Mouse (Mus musculus) lung, embryonic 14.5 days (tissue): ENCODE results near the gene Rsph10b. TPM values are rescaled to one million over a fixed set of nuclear protein-coding genes. Genes with fewer than 3 reads are reported as not detected.

Experiments used
- ATAC-seq: fragments of 200-750 bp; cut with Nextera tagmentation; 2 replicates; pipeline ENCODE4 v1.8.0; 2017; ENCODE audit warnings: mild to moderate bottlenecking, moderate TSS enrichment, moderate library complexity; ENCODE audit not compliant: insufficient read depth
- DNase-seq: peaks from one replicate; pipeline ENCODE4 v3.0.0-alpha.2; 2015
- H3K27ac ChIP-seq: fragments of 300-500 bp; sonication (generic); 2 replicates; pipeline ENCODE4 v1.5.1; 2014; ENCODE audit warnings: low read depth, mild to moderate bottlenecking, moderate library complexity
- H3K27me3 ChIP-seq: fragments of 300-500 bp; sonication (generic); 2 replicates; pipeline ENCODE4 v1.6.1; 2014; ENCODE audit warnings: low read length, control low read depth; ENCODE audit not compliant: insufficient read depth
- H3K36me3 ChIP-seq: fragments of 300-500 bp; sonication (generic); 2 replicates; pipeline ENCODE4 v1.6.1; 2014; ENCODE audit warnings: control low read depth; ENCODE audit not compliant: insufficient read depth
- H3K4me1 ChIP-seq: fragments of 300-500 bp; sonication (generic); 2 replicates; pipeline ENCODE4 v1.6.1; 2014; ENCODE audit warnings: antibody characterized with exemption, control low read depth; ENCODE audit not compliant: insufficient read depth
- H3K4me2 ChIP-seq: fragments of 300-500 bp; sonication (generic); 2 replicates; pipeline ENCODE4 v1.6.1; 2014; ENCODE audit warnings: mild to moderate bottlenecking
- H3K4me3 ChIP-seq: fragments of 300-500 bp; sonication (generic); 2 replicates; pipeline ENCODE4 v1.5.1; 2014; ENCODE audit warnings: low read depth, low read length
- H3K9ac ChIP-seq: fragments of 300-500 bp; sonication (generic); 2 replicates; pipeline ENCODE4 v1.6.1; 2014
- H3K9me3 ChIP-seq: fragments of 300-500 bp; sonication (generic); 2 replicates; pipeline ENCODE4 v1.6.1; 2016; ENCODE audit warnings: low read depth, low read length, control low read depth
- CTCF ChIP-seq: IDR thresholded peaks from 2 replicates; pipeline ENCODE4 v1.5.1; 2016; ENCODE audit warnings: antibody characterized with exemption, low read depth
- WGBS: fragments of 180-500 bp; shearing (Covaris S2); extraction: QIAGEN DNeasy Blood & Tissue Kit; methylation state at CpG from one replicate; pipeline ENCODE4 v1.1.7; 2014; 5-methylcytosine and 5-hydroxymethylcytosine counted together
- polyA plus RNA-seq: library from polyadenylated mRNA; unstranded; fragments of >200 nt; fragmentation: Nextera tagmentation; extraction: Ambion mirVana; gene quantifications from 2 replicates; pipeline ENCODE4 v1.2.1, GENCODE M21; 2014

The Rsph10b gene
- polyA plus RNA-seq, 1 experiment from 2014 or later: 0.33 TPM

GRCm38 (mm10) chr5:144014551-144015311 is 81.9 kb downstream of the Rsph10b start, which contains the start of gene Ccz1:
Gene Ccz1 (minus strand): TSS chr5:144014877.
- H3K4me2 ChIP-seq: peak within 1 kb of the TSS; percentile 67
- H3K9ac ChIP-seq: peak within 1 kb of the TSS; percentile 79
- peak within 1 kb of the TSS; percentile 78 for H3K27ac ChIP-seq
- no peaks in the 10 kb centered on the region for H3K27me3 ChIP-seq
- DNase-seq: peak; percentile 93
- no peaks in the 10 kb centered on the region for H3K4me1 ChIP-seq
- 3% methylated on average over 47 of the region's 47 CpGs for WGBS
- peak; percentile 99 for ATAC-seq
- peak within 1 kb of the TSS; percentile 77 for H3K4me3 ChIP-seq
- H3K9me3 ChIP-seq: no peaks in the 10 kb centered on the region
- no peak for TF ChIP-seq CTCF
- H3K36me3 ChIP-seq: peaks cover 22% of the 10 kb centered on the region

DNA sequence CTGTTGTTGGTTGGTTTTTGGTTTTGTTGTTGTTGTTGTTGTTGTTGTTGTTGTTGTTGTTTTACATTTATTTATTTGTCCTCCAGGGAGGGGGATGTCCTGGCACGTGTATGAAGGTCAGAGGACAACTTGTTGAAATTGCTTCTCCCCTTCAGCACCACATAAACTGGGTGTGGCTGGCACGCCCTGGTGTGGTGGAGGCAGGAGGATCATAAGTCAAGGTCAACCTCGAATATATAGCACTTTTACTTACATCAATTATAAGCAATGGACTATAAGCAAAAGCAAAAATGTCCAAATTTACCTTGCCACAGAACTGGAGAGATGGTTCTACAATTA is 82.4 kb downstream of the Rsph10b start:
- DNase-seq: no peak
- H3K4me3 ChIP-seq: peak overlapping the region; percentile 77; the same call in 1 of the 2 replicates
- H3K36me3 ChIP-seq: peaks cover 21% of the 10 kb centered on the region
- H3K27ac ChIP-seq: no peak overlapping the region
- peak overlapping the region; percentile 67 for H3K4me2 ChIP-seq
- WGBS: 70% methylated on average over 3 of the region's 3 CpGs
- H3K27me3 ChIP-seq: no peaks in the 10 kb centered on the region
- H3K9me3 ChIP-seq: no peaks in the 10 kb centered on the region
- ATAC-seq: peak; percentile 33; the same call in 1 of the 2 replicates
- no peak overlapping the region for H3K9ac ChIP-seq
- TF ChIP-seq CTCF: no peak
- H3K4me1 ChIP-seq: no peaks in the 10 kb centered on the region

DNA sequence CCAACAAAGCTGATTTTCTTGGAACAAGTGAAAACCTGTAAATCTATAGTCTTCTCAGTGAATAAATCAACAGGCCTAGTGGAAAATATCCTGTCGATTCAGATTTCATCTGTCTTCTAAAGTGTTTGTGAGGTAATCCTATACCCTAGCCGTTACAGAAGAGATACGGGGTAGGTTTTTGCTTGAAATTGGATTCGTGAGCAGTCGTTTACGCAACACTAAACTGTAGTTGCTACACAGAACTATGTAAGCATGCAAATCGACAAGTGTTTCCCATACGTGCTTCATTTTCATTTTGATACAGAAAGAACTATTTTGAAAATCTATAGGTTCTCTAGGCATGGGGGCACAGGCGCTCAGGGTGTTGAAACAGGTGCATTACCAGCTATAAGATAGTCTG is 83.0 kb downstream of the Rsph10b start:
- ATAC-seq: no peak
- H3K27me3 ChIP-seq: no peaks in the 10 kb centered on the region
- H3K4me2 ChIP-seq: no peak overlapping the region
- H3K36me3 ChIP-seq: peaks cover 19% of the 10 kb centered on the region
- H3K4me3 ChIP-seq: no peak overlapping the region
- H3K9me3 ChIP-seq: no peaks in the 10 kb centered on the region
- WGBS: 86% methylated on average over 9 of the region's 9 CpGs
- H3K9ac ChIP-seq: no peak overlapping the region
- DNase-seq: no peak
- no peaks in the 10 kb centered on the region for H3K4me1 ChIP-seq
- H3K27ac ChIP-seq: no peak overlapping the region
- TF ChIP-seq CTCF: no peak

GRCm38 (mm10) chr5:144026620-144027263 is 93.9 kb downstream of the Rsph10b start, which contains the start of gene Ocm:
Gene Ocm (minus strand): TSS chr5:144026670.
- no peak for ATAC-seq
- DNase-seq: no peak
- Histone ChIP-seq H3K27me3 (no peaks in the 10 kb centered on the region), H3K4me3 (no peak within 1 kb of the TSS), H3K9me3 (no peaks in the 10 kb centered on the region), H3K4me2 (no peak within 1 kb of the TSS), H3K9ac (no peak within 1 kb of the TSS), H3K27ac (no peak within 1 kb of the TSS), H3K4me1 (no peaks in the 10 kb centered on the region), H3K36me3 (no peaks in the 10 kb centered on the region)
- 55% methylated on average over 11 of the region's 11 CpGs for WGBS
- TF ChIP-seq CTCF: no peak

DNA sequence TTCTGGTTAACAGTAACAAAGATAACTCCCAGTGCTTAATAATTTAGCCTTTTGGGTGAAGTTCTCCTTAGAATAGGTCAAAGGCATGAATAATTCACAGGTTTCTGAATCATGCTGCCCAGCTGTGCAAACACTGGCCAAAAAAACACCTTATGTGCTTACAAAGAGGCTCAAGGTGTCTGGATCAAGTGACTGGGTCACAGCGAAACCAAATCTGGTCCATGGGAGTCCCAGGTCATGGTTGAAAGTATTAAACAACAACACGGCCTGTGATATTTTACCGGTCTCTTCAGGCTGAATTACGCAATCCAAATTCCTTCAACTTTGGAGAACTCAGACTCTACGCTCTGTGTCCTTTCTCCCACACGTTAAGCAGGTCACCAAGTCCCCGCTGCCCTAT is 99.7 kb downstream of the Rsph10b start:
- no peaks in the 10 kb centered on the region for H3K4me1 ChIP-seq
- H3K27ac ChIP-seq: no peak overlapping the region
- H3K9me3 ChIP-seq: no peaks in the 10 kb centered on the region
- DNase-seq: peak; percentile 8
- no peak for ATAC-seq
- H3K4me3 ChIP-seq: no peak overlapping the region
- H3K36me3 ChIP-seq: no peaks in the 10 kb centered on the region
- H3K4me2 ChIP-seq: no peak overlapping the region
- H3K9ac ChIP-seq: no peak overlapping the region
- 63% methylated on average over 7 of the region's 7 CpGs for WGBS
- no peak for TF ChIP-seq CTCF
- H3K27me3 ChIP-seq: no peaks in the 10 kb centered on the region

GRCm38 (mm10) chr5:144034567-144034966 is 101.7 kb downstream of the Rsph10b start:
- Histone ChIP-seq H3K4me1 (no peaks in the 10 kb centered on the region), H3K9ac (no peak overlapping the region), H3K27me3 (no peaks in the 10 kb centered on the region), H3K36me3 (no peaks in the 10 kb centered on the region), H3K27ac (no peak overlapping the region), H3K4me2 (no peak overlapping the region), H3K4me3 (no peak overlapping the region), H3K9me3 (no peaks in the 10 kb centered on the region)
- TF ChIP-seq CTCF: no peak
- no peak for DNase-seq
- ATAC-seq: no peak
- WGBS: 55% methylated on average over 7 of the region's 7 CpGs

Other genes starting within 250 kb of the Rsph10b start
- 24.1 and 26.8 TPM in 2 replicates for gene Usp42, start 200.8 kb upstream of the Rsph10b start, polyA plus RNA-seq
- gene Eif2ak1, start 115.2 kb upstream of the Rsph10b start, polyA plus RNA-seq: 42.1 and 42.4 TPM in 2 replicates
- 0.18 and 0.39 TPM in 2 replicates for gene Ankrd61, start 35.4 kb upstream of the Rsph10b start, polyA plus RNA-seq
- gene Aimp2, start 23.2 kb upstream of the Rsph10b start, polyA plus RNA-seq: 101 and 107 TPM in 2 replicates
- gene Pms2, start 23.1 kb upstream of the Rsph10b start, polyA plus RNA-seq: 31.9 and 33.1 TPM in 2 replicates
- gene Gm42421, start 4.9 kb upstream of the Rsph10b start, polyA plus RNA-seq: 0.79 TPM in 1 of 2 replicates, not detected in the other
- 79.4 and 87.2 TPM in 2 replicates for gene Ccz1, start 81.8 kb downstream of the Rsph10b start, polyA plus RNA-seq
- not detected in 2 replicates for gene Ocm, start 93.6 kb downstream of the Rsph10b start, polyA plus RNA-seq
- 5.1 and 5.3 TPM in 2 replicates for gene Lmtk2, start 167.4 kb downstream of the Rsph10b start, polyA plus RNA-seq